Mouse (Mus musculus) mature B cell (primary cell): ENCODE data around the gene Edf1.

Experiments used
- in situ Hi-C: fragments of 300-500 bp; cut with MboI; formaldehyde crosslinking; loops from 2 replicates; pipeline ENCODE4 v1.14.3; 2019

Gene Edf1

DNA sequence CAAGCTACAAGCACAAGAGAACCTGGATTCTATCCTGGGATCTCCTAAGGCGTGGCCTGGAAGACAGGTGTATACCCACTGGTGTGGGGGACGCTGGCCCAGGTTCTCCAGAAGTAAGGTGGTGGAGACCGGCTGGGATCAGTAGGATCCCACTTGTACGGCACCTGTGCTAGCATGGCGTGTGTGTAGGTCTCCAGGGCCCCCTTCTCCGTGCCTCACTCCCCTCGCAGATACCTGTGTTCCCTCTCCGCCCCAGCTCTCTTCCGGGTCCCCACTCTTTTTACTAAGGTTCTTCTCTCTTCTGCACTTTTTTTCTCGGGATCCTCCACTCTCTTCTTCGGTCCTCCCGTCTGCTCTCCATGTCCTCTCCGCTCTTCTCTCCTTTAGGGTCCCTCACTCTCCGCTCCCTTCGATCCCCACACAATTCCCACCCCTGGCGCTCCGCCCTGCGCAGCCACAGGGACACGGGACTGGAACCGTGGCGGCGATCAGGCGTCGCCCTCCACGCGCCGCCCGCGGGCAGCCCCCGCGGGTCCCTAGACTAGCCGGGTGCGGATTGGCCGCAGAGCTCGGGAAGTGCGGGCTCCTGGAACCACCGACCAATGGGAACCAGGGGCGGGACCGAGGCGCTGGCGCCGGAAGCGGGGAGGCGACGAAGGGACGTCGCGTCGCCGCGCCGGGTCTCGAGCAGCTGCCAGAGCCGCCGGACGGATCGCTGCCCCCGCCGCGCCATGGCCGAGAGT lies at the start of gene Edf1:
Edf1 (plus strand) TSS at position 627 of the 743 bp plus-strand sequence.
- in situ Hi-C loops, result loop anchor here (25.0 kb wide), 1 partner anchor 1355 kb away; the partner anchor contains the start of genes Med22, Rpl7a, Surf1 and Surf2

DNA sequence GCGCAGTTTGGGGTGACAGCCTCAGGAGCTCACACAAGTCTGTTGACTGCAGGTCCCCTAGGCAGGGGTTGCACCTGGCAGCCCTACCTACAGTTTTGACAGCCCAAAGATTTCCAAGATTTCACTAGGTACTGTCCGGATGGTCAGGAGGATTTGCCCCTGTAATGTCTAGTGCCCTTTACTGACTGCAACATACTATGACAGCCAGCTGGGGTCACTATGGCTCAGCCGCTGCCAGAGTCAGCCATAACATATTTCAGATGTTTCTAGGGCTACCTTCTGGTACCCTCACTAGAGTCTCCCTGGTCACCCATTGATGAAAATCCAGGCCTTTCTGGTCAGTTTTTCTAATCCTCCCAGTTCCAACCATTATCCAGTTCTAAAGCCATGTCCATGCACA lies 47.7 kb upstream of the Edf1 start:
- in situ Hi-C loops, result no loop called here

DNA sequence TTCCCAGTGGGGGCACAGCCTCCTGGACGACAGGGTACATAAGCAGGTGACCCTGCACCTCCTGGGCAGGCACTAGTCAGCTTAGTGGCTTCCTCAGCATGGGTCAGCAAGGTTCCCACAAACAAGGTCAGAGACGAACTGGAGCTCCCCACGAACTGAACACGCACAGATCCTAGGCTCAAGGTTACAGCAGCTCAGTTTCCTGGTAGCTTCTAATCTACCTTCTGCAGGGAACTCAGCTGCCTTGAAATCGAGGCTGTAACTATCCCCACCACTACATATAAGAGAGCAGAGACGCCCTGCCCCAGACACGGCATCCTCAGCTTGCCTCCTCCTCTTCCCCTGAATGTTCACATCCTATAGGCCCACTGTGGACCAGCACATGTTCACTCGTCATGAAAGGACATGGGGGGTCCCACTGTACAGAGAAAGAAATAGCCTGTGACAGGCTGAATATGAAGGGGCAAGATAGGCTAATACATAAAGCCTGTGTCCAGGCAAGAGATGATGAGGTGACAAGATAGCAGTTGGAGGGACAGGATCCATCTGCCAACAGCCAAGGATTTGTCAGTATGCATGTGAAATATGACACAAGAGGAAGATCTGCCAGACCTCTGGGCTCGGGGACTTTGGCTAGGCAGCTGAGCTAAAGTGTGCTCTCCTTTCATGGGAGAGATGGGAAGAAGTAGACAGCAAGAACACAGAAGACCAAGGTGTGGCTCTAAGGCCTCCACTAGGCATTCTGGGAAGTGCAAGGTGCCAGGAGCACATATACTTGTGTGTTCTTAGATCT lies 30.9 kb upstream of the Edf1 start:
- in situ Hi-C loops, result no loop called here

DNA sequence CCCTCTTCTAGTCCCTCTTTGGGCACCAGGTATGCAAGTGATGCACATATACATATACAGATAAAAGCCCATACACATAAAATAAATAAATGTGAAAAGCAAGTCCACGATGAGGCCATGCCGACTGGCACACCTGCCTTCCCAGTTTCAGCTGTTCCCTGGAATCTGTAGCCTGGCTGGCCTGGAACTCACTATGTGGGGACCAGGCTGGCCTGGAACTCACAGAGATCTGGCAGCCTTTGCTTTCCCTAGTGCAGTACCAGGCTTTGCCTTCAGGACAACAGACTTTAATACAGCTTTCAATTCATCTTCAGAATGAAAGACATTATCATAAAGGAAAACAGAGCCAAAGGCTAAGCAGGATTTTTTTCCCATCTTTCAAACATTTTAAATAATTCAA lies 23.9 kb upstream of the Edf1 start:
- in situ Hi-C loops, result no loop called here

DNA sequence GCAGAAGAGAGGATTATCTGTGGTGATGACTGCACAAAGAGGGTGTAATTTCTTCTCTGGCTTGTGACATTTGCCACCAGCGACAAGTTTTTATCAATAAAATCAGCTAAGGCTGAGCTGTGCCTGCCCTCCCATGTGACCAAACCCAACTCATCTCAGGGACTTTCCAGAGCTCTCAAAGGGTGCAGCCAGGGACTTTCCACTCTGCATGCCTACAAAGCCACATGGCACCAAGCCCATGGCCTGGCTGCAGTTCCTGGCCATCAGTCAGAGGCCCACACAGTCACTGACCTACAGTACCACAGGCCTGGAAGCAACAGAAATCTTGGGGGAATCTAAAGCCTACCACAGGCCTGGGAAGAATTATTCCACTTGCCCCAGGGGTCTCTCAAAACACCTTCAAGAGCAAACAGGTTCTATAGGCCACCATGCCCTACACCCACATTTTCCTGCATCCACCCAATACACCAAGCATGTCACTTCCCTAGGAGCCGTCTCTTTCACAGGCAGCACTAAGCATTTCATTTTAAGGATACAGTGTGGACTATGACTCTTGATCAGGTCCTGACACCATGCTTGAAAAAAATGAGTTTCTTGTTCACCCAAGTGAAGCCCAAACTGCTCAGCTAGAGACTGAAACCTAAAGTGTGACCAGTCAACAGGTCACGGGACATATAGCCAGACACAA lies 23.3 kb upstream of the Edf1 start:
- in situ Hi-C loops, result no loop called here

DNA sequence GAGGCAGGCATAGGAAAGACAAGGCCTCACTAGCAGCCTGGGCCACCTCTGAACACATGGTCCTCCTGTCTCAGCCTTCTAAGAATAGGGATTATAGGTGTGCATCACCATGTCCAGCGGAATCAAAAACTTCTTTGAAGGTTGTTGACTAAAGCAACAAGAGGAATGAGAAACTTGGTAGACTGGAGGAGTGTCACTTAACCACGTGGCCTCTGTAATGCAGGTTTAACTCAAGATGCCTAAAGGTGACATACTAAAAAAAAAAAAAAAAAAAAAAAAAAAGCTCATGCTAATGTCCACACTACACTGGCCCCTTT lies 22.8 kb upstream of the Edf1 start:
- in situ Hi-C loops, result no loop called here

DNA sequence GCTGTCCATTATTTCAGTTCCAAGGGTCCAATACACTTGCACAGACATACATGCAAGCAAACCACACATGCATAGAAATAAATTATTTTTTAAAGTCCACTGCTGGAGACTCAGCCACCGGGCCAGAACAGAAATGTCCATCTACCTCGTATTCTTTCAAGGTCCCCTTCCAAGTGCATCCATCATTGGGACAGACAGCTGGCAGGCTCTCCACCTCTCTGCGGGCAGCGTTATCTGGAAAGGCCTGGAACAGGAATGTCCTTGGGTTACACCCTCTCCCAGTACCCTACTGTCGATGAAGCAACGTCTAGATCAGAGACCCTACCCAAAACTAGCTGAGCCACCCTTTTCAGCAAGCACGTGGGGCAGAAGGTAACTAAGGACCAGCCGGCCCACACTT lies 21.1 kb upstream of the Edf1 start:
- in situ Hi-C loops, result no loop called here

DNA sequence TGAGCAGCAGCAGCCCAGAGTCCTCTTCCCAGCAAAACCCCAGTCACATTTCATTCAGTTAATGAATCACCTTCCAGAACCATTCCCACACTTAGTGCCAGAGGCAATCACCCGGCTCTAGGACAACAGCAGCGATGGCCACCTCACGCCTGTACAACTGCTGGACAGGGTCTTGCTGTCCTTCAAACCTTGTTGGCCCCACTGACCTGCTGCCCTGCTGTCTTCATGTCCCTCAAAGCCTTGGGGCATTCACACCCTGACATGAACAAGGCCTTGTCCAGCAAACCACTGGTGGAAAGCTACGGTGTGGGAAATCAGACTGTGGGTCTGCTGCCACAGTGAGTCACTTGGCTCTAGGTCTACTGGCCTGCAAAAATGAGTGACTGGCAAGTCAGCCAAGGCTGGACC lies 17.1 kb upstream of the Edf1 start:
- in situ Hi-C loops, result no loop called here

DNA sequence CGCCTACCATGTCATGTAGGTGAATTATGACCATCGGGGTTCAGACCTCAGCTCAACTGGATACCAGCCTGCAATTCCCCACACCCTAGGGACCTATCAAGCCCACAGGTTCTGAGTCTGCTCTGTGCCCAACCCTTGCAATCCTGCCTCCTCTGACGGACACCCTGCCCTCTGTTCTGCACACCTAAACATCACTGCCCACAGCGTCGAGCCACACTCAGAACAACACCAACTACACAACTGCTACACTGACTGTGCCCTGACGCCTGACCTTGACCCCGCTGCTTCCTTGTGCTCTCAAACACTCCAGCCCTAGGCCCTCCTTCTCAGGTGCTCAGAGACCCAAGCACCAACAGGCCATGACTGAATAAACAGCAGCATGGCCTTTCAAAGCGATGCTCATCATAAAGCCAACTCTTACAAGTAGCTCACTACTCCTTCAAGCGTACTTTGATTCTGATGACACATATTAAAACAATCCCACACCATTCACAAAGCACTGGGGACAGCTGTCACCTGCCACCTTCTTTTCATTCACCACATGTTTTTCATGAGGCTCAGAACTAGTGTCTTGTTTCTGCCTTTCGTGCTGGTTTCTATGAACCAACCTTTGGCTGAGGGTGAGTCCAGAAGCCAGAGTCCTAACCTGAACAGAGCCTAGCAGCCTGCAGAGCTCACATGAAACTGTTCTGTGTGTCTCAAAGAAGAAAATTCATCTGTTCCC lies 15.8 kb upstream of the Edf1 start:
- in situ Hi-C loops, result no loop called here

DNA sequence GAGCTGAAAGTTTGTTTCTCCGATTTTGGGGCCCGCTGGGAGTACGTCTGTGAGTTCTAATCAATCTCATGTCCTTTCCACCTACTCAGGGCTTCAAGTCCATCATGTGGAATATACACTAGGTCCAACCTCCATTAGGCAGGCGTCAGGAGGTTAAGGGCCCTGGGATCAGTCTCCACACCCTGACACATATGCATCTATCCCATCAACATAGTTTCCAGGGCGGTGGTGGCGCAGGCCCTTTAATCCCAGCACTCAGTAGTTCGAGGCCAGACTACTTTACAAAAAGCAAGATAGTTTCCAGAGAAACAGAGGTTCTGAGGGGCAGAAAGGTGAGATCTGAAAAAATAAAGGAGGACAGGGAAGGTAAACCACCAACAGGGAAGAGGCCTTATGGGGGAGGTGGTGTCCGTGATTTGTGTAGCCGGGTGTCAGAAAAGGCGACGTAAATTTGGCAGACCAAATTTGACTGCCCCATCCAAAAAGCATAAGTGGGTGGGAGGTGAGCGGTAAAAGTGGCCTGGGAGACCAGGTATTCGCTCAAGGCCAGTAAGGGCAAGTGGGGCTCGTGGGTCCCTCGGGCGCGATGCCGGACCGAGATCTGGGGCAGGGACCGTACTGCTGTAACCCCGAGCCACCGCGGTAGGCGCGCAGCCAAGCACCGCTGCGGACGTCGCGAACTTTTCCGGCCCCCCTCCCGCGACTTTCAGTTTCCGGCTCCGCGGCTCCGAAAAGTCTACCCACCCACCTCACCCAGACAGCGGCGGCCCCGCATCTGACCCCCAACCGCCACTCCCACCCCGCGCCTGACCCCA lies 11.4 kb upstream of the Edf1 start:
- in situ Hi-C loops, result no loop called here

DNA sequence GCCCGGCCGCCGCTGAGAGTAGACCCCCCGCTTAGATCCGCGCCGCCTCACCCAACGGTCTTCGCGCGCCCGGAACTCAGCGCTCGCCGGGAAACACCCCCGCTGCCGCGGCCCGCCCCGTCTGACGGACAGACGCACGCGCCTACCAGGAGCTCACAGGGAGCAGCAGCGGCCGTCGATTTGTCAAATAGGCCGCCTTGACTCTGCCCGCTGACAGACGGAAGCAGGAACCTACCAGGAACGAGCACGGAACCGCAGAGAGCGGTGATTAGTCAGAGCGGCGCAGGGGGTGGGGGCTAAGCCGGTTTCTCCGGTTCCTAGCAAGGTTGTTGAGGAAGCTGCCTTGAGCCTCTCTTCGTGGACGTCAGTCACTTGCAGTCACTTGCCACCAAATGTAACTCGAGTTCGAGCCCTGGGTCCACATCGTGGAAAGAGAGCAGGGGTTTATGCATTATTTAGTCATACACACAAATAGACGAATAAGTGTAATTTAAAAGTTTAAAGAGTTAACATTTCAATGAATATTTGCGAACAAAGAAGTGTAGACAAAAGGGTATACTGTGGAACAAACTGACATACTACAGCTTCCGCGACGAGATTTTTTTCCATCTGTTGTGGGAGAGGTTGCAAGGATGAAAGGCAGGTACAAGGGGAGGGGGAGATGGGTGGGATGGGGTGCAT lies 10.7 kb upstream of the Edf1 start, which contains the start of gene Traf2:
Traf2 (minus strand) TSS at position 130 of the 681 bp plus-strand sequence.
- in situ Hi-C loops, result no loop called here

DNA sequence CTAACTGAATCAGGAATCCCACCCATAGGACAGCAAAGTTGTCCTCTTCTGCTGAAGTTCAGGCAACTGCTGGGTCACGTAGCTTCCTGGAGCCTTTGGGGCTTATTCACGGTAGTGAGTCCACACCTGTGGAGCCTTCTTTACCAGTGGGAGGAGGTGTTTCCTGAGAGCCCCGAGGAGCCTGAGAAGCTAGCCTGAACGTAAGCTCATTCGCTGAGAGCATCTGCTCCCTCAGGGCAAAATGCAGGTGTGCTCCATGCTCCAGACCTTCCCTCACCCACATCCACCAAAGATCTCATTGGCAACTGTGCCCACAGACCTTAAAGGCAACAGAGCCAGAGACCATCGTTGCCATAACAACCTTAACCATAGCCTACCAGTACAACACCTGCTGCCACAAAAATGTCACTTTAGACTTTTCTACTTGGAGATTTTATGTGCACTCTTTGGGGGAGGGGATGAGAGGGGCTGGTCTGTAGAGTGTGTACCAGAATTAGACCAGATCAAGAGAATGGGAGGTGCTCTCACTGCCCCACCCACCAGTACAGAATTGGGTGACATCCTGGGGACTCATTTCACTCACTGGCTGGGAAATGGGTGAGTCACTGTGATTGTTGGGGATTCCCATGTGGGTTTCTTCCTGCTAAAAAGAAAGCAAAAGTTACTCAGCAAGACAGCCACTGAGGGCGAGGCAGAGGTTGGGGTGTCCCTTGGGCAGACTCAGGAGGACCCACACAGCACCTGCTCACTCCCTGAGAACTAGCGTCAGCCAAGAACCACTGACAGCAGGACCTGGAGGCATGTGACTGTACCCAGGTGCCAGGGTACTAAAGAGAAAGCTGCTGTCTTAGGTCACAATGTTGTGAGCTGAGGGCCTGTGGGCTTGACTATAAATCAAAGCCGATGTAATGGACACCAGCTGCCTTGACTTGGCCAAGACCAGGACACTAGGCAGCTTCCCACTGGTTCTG lies 8.3 kb upstream of the Edf1 start:
- in situ Hi-C loops, result no loop called here

DNA sequence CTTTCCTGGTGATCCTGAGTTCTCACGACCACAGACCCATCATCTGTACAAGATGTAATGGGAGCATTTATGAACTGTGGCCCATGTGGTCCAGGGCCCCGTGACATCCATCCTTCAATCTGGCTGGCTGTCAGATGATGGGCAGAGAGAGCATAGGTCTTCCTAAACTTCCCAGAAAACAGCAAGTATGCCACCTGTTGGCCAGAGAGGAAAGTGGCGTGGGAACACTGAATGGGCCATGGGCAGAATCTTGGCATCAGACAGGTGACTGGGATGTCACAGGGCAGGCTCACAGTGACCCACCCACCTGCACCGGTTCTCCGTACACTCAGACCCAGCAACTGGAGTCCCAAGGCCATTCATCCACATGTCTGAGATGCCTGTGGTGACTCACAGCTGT lies 6.5 kb upstream of the Edf1 start:
- in situ Hi-C loops, result loop anchor here (25.0 kb wide), 1 partner anchor 1361 kb away; the partner anchor contains the start of genes Med22, Rpl7a, Surf1 and Surf2

DNA sequence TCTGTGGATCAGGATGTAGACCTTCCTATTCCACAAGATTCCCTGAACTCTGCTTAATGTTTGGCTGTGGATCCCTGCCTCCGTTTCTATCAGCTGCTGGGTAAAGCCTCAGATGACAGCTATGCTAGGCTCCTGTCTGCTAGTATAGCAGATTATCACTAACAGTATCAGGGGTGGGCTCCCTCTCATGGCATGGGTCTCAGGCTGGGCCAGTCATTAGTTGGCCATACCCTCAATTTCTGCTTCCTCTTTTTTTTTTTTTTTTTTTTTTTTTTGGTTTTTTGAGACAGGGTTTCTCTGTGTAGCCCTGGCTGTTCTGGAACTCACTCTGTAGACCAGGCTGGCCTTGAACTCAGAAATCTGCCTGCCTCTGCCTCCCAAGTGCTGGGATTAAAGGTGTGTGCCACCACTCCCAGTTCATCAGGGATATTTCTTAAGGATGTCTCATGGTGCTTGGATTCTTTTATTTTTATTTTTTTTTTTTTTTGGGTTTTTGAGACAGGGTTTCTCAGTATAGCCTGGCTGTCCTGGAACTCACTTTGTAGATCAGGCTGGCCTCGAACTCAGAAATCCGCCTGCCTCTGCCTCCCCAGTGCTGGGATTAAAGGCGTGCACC lies 4.4 kb upstream of the Edf1 start:
- in situ Hi-C loops, result loop anchor here (25.0 kb wide), 1 partner anchor 1359 kb away; the partner anchor contains the start of genes Med22, Rpl7a, Surf1 and Surf2

DNA sequence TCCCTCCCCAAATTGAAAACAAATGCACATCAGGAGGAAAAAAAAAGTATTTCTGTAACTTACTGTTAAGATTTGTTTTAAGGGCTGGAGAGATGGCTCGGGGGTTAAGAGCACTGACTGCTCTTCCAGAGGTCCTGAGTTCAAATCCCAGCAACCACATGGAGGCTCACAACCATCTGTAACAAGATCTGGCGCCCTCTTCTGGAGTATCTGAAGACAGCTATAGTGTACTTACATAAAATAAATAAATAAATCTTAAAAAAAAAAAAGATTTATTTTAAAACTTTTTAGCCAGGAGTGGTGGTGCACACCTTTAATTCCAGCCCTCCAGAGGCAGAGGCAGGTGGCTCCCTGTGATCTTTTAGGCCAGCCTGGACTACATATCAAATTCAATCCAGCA lies 2.2 kb upstream of the Edf1 start:
- in situ Hi-C loops, result loop anchor here (25.0 kb wide), 1 partner anchor 1357 kb away; the partner anchor contains the start of genes Med22, Rpl7a, Surf1 and Surf2

DNA sequence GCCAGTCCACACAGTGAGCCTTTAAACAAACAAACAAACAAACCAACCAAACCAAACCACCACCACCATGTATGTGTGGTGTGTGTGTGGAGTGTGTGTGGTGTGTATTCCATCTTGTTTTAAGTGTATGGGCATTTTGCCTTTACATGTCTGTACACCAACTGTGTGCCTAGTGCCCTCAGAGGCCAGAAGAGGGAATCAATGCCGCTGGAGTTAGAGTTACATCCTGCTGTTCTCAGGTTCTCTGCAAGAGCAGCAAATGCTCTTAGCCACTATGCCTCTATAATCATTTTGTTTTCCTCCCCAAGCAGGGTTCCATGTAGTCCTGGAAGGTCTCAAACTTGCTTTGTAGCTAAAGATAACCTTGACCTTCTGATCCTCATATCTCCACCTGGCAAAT lies 1.4 kb upstream of the Edf1 start:
- in situ Hi-C loops, result loop anchor here (25.0 kb wide), 1 partner anchor 1356 kb away; the partner anchor contains the start of genes Med22, Rpl7a, Surf1 and Surf2

DNA sequence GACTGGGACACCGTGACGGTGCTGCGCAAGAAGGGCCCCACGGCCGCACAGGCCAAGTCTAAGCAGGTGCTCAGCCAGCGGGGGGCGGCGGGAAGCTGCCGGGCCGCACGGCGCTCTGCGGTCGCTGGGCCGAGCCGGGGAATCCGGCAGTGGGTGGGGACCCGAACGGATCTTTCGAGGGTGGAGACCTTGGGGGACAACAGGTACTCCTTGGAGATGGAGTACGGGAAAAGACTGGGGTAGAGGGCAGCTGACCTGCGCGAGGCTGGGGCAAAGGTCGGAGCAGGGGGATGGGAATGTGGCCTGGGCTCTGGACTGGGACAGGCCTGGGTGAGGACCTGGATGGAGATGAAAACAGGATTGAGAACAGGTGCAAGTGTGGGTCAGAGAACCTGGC lies 315 bp downstream of the Edf1 start:
- in situ Hi-C loops, result loop anchor here (25.0 kb wide), 1 partner anchor 1354 kb away; the partner anchor contains the start of genes Med22, Rpl7a, Surf1 and Surf2

DNA sequence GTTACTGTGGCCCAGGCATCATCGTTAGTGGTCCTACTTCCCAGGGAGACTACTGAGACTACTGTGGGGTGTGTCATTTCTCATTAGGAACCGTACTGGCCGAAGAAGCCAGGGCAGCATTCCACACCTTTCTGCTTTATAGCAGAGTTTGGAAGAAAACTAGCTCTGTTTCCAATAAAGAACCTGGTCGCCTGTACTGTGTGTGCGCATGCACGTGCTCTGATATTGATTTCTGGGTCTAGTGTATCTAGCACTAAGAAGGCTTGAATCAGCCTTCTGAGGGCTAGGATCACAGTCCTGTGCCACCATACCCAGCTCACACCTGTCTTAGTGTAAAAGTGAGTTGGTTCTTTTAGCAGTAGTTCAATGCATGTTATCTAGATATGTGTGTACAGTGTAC lies 1.1 kb downstream of the Edf1 start:
- in situ Hi-C loops, result loop anchor here (25.0 kb wide), 1 partner anchor 1354 kb away; the partner anchor contains the start of genes Med22, Rpl7a, Surf1 and Surf2
